Mouse (Mus musculus): ENCODE measurements at regions not wholly inside any gene's neighbourhood (a gene's known extent, or its start where the extent isn't known, plus 50 kb on each side); places are given as distances from the start of the nearest gene placed in this dataset.

DNA sequence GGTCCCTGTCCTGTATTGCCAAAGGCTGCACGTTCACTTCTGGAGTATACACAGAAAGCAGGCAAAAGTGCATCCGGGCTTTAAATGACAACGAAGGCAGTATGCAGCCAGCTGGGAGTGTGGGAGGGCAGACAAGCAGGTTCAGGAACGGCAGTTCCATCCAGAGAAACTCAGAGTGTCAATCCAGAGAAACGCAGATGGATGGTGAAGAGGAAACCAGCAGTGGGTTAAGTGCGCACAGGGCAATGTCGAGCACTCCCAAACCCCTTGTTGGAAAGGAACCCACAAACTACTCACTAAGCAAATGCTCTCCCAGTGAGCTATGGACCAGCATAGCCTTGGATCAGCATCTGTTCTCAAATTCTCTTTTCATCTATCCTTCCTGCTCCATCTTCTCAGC, 1132.1 kb upstream of the Gulo start:
- Histone ChIP-seq H3K4me1 (ENCODE audit: control insufficient read depth, insufficient read depth, low read length) (no peaks in the 10 kb centered on the region), H3K27ac (ENCODE audit: insufficient read depth, low read depth, low read length) (no peak overlapping the region), H3K4me3 (ENCODE audit: insufficient read depth, low read depth, low read length) (no peak overlapping the region), H3K27me3 (replicated peaks; ENCODE audit: control insufficient read depth, insufficient read depth, low read length) (no peaks in the 10 kb centered on the region), H3K36me3 (ENCODE audit: control insufficient read depth, insufficient read depth, low read length) (no peaks in the 10 kb centered on the region)
- TF ChIP-seq POLR2A (IDR thresholded peaks at IDR 0.05; ENCODE audit: low read depth, low read length) = no peak
- TF ChIP-seq CTCF (conservative IDR thresholded peaks at IDR 0.05; ENCODE audit: insufficient read depth, insufficient read length, low read depth, low read length) = no peak
- no peak for DNase-seq
- WGBS = 55% methylated on average over 7 of the region's 7 CpGs

DNA sequence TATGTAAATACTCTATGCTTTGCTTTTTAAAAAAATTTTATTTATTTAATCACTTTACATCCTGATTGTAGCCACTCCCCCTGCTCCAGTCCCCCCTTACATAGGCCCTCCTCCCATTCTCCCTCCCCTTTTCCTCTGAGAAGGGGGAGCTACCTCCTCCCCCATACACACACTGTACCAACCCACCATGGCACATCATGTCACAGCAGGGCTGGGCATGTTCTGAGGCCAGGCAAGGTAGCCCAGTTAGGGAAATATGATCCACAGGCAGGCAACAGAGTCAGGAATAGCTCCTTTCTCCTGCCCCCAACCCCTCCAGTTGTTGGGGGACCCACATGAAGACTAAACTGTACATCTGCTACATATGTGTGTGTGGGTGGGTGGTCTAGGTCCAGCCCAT, 1130.7 kb upstream of the Gulo start:
- Histone ChIP-seq H3K36me3 (ENCODE audit: control insufficient read depth, insufficient read depth, low read length) (no peaks in the 10 kb centered on the region), H3K27ac (ENCODE audit: insufficient read depth, low read depth, low read length) (no peak overlapping the region), H3K4me1 (ENCODE audit: control insufficient read depth, insufficient read depth, low read length) (no peaks in the 10 kb centered on the region), H3K27me3 (replicated peaks; ENCODE audit: control insufficient read depth, insufficient read depth, low read length) (no peaks in the 10 kb centered on the region), H3K4me3 (ENCODE audit: insufficient read depth, low read depth, low read length) (no peak overlapping the region)
- no peak for DNase-seq
- no peak for TF ChIP-seq CTCF (conservative IDR thresholded peaks at IDR 0.05; ENCODE audit: insufficient read depth, insufficient read length, low read depth, low read length)
- no peak for TF ChIP-seq POLR2A (IDR thresholded peaks at IDR 0.05; ENCODE audit: low read depth, low read length)

DNA sequence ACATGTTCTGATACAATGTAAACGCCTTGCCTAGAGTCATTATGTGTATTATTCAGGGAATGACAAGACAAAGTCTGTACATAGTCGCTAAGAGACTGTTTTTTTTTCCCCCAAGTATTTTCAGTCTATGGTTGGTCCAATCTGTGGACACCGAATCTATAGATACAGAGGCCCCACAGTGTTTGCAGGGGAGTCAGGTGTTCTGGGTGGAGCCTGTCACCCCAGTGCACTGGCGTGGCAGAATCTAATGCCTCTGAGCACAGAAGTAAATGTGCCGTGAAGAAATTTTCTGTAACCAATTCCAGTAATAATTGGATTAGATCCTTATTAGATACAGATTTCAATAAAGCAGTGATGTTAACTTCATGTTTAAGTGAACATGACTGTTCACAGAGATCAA, 1130.1 kb upstream of the Gulo start:
- no peak overlapping the region for H3K4me3 ChIP-seq (ENCODE audit: insufficient read depth, low read depth, low read length)
- no peak for TF ChIP-seq CTCF (conservative IDR thresholded peaks at IDR 0.05; ENCODE audit: insufficient read depth, insufficient read length, low read depth, low read length)
- no peak for TF ChIP-seq POLR2A (IDR thresholded peaks at IDR 0.05; ENCODE audit: low read depth, low read length)
- no peak overlapping the region for H3K27ac ChIP-seq (ENCODE audit: insufficient read depth, low read depth, low read length)
- H3K36me3 ChIP-seq (ENCODE audit: control insufficient read depth, insufficient read depth, low read length) = no peaks in the 10 kb centered on the region
- no peaks in the 10 kb centered on the region for H3K4me1 ChIP-seq (ENCODE audit: control insufficient read depth, insufficient read depth, low read length)
- WGBS = 70% methylated on average over 5 of the region's 5 CpGs
- DNase-seq = no peak
- H3K27me3 ChIP-seq (replicated peaks; ENCODE audit: control insufficient read depth, insufficient read depth, low read length) = no peaks in the 10 kb centered on the region

GRCm38 (mm10) chr14:67136141-67136498, 1127.1 kb upstream of the Gulo start:
- H3K4me1 ChIP-seq (ENCODE audit: control insufficient read depth, insufficient read depth, low read length) = no peaks in the 10 kb centered on the region
- H3K27ac ChIP-seq (ENCODE audit: insufficient read depth, low read depth, low read length) = no peak overlapping the region
- no peaks in the 10 kb centered on the region for H3K27me3 ChIP-seq (replicated peaks; ENCODE audit: control insufficient read depth, insufficient read depth, low read length)
- no peaks in the 10 kb centered on the region for H3K36me3 ChIP-seq (ENCODE audit: control insufficient read depth, insufficient read depth, low read length)
- DNase-seq = no peak
- TF ChIP-seq CTCF (conservative IDR thresholded peaks at IDR 0.05; ENCODE audit: insufficient read depth, insufficient read length, low read depth, low read length) (no peak), POLR2A (IDR thresholded peaks at IDR 0.05; ENCODE audit: low read depth, low read length) (no peak)
- WGBS = 32% methylated on average over 2 of the region's 2 CpGs
- no peak overlapping the region for H3K4me3 ChIP-seq (ENCODE audit: insufficient read depth, low read depth, low read length)

DNA sequence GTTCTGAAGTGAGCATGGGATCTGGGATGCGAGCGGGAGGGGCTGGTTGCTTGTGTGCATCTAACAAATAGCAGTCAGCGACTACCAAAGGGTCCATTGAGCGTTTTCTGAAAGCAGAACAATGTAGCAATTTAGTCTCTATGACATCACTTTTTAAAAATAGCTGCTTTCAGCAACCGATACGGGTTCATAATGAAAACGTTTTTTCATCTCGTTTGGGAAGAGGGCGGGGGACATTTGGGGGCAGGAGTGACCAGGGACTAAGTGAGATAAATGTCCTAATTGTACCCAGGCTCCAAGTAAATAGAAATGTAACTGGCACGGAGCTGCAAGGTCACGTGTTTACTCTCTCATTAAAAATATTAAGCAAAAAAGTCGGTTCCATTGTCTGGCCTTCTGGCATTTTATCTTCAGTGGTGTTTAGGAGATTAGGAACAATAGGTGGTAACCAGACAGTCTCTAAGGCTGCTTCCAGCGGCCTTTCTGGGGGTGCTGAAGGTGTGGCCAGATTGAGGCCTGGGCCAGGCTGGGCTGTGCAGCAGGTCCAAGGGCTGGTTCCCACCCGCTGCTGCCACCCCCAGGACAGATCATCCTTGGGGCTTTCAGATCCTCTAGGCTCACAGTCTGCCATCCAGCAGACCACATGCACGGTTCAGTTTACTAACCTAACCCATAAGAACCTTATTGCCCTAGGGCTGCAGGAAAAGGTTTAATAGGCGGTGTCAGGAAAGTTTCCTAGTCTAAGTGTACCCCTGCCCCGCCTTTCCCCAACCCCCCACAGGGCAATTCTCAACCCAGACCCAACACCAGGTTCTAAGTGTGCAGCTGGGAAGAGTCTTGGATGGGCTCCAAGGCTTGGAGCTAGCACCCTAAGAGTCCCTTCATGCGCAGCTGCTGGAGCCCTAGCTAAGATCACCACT, 1126.5 kb upstream of the Gulo start:
- DNase-seq = peak; percentile 66
- Histone ChIP-seq H3K4me3 (ENCODE audit: insufficient read depth, low read depth, low read length) (no peak overlapping the region), H3K36me3 (ENCODE audit: control insufficient read depth, insufficient read depth, low read length) (no peaks in the 10 kb centered on the region), H3K4me1 (ENCODE audit: control insufficient read depth, insufficient read depth, low read length) (no peaks in the 10 kb centered on the region), H3K27ac (ENCODE audit: insufficient read depth, low read depth, low read length) (no peak overlapping the region), H3K27me3 (replicated peaks; ENCODE audit: control insufficient read depth, insufficient read depth, low read length) (no peaks in the 10 kb centered on the region)
- TF ChIP-seq POLR2A (IDR thresholded peaks at IDR 0.05; ENCODE audit: low read depth, low read length) (no peak), CTCF (conservative IDR thresholded peaks at IDR 0.05; ENCODE audit: insufficient read depth, insufficient read length, low read depth, low read length) (no peak)
- WGBS = 38% methylated on average over 18 of the region's 18 CpGs

DNA sequence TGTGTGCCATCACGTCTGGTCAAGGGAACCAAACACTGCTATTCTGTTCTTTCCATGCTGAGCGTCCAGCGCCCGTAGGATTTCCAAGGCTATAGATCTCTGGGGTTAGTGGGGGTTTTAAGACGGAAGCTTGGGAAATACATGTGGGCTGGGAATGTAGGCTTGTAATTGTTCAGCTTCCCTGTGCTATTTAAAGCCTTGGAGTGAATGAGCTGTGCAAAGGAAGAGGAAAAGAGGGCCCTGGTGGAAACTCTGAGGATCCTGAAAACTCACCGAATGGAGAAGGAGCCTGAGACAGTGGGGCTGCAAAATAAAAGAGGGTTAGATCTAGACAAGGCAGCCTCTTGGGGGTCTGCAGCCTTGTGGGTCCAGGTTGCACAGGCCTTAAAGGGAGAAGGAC, 1124.2 kb upstream of the Gulo start:
- no peaks in the 10 kb centered on the region for H3K36me3 ChIP-seq (ENCODE audit: control insufficient read depth, insufficient read depth, low read length)
- 77% methylated on average over 6 of the region's 6 CpGs for WGBS
- H3K4me3 ChIP-seq (ENCODE audit: insufficient read depth, low read depth, low read length) = no peak overlapping the region
- no peak for TF ChIP-seq POLR2A (IDR thresholded peaks at IDR 0.05; ENCODE audit: low read depth, low read length)
- TF ChIP-seq CTCF (conservative IDR thresholded peaks at IDR 0.05; ENCODE audit: insufficient read depth, insufficient read length, low read depth, low read length) = no peak
- H3K4me1 ChIP-seq (ENCODE audit: control insufficient read depth, insufficient read depth, low read length) = no peaks in the 10 kb centered on the region
- no peak overlapping the region for H3K27ac ChIP-seq (ENCODE audit: insufficient read depth, low read depth, low read length)
- DNase-seq = no peak
- H3K27me3 ChIP-seq (replicated peaks; ENCODE audit: control insufficient read depth, insufficient read depth, low read length) = no peaks in the 10 kb centered on the region

DNA sequence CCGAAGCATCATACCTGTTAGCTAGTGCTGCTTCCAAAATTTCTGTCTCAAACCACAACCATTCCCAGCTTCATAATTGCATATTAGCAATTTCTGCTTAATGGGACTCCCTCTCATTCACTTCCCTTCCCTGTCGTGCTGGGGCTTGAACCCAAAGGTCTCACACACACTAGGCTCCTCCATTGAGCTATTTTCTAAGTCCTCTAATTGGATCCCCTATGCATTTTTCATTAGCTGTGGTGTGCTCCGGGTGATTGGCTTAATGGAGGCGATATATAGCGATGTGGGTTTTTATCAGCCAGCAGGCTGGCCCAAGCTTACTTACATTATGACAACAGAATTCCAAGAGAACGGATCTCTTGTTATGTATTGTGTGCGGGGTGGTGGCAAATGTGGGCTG, 1118.1 kb upstream of the Gulo start:
- Histone ChIP-seq H3K27ac (ENCODE audit: insufficient read depth, low read depth, low read length) (no peak overlapping the region), H3K27me3 (replicated peaks; ENCODE audit: control insufficient read depth, insufficient read depth, low read length) (no peaks in the 10 kb centered on the region), H3K4me1 (ENCODE audit: control insufficient read depth, insufficient read depth, low read length) (no peaks in the 10 kb centered on the region), H3K4me3 (ENCODE audit: insufficient read depth, low read depth, low read length) (no peak overlapping the region), H3K36me3 (ENCODE audit: control insufficient read depth, insufficient read depth, low read length) (no peaks in the 10 kb centered on the region)
- 92% methylated on average over 7 of the region's 7 CpGs for WGBS
- no peak for DNase-seq
- no peak for TF ChIP-seq CTCF (conservative IDR thresholded peaks at IDR 0.05; ENCODE audit: insufficient read depth, insufficient read length, low read depth, low read length)
- TF ChIP-seq POLR2A (IDR thresholded peaks at IDR 0.05; ENCODE audit: low read depth, low read length) = no peak
